Mouse (Mus musculus): Measurements from ENCODE around the gene Cenpv.

DNA sequence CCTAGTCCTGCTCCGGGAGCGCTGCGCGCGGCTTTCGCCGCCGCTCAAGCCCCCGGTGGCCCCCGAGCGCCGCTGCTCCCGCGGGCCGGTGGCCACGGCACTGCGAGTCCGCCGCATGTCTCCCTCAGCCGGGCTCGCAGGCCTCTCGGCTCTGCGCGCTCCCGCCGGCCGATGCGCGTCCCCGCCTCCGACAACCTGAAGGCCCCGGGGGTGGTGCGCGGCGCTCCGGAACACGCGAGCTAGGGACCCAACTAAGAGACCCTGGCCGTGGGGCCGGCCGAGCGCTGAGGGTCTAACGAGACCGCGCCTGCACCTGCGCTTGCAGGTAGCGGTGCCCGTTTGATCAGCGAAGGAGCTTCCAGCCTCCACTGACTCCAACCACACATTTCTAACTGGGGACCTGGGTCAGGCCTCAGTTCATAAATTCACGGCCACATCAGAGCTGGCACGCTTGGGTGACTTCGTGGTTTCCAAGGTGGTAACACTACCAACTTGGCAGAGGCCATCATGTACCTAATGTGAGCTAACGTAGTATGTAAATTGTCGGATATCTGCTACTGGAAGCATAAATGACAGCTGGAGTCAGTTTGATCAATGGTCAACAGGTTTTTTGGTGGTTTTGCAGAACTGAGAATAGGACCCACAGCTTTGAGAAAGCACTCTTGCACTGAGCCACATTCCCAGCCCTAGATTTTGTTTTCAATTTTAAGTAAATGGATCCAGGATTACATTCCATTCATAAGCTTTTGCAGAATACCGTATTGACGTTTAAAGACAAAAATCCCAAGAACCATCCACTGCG is at the start of gene Cenpv:
- TF ChIP-seq CTCF (IDR thresholded peaks at IDR 0.05) (no peak), EP300 (IDR thresholded peaks at IDR 0.05) (no peak)

Data from lung, postnatal 0 days (tissue).